Comparison of ENCODE assay signal across 14 mouse cellular contexts in the genomic region with DNA sequence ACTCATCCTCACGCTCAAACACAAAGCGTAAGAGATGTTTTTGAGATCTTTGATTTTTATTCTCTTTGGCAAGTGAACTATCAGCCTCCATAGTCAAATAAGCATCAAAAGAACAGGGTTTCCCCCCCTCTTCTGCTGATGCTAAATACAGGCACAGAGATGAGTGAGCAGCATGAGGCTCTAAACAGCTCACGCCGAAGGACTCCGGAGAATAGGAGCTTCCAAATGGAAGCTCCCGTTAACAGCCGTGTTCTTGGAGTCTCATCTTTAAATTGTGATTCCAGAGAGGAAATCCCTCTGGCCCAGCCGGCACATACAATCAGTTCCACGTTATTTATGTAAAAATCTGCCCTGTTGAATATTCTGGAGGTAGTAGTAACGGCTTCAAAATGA.
"Had no signal": no experiment of that assay in that cellular context is flagged by ENCODE, and none has a peak within 500 bp of the region (broad histone marks: within the 10 kb centered on the region; RNA-seq: fewer than 3 reads in every experiment).

No protein-coding gene starts in this region.

- ATAC-seq: intestine, postnatal 0 days; lung, postnatal 0 days had no signal

- H3K4me3 ChIP-seq: liver, embryonic 15.5 days; stomach, embryonic 15.5 days had no signal

- H3K27me3 ChIP-seq: liver, embryonic 15.5 days; stomach, embryonic 15.5 days had no signal

- H3K27ac ChIP-seq: kidney, postnatal 0 days; liver, embryonic 15.5 days; stomach, embryonic 15.5 days had no signal

- H3K4me2 ChIP-seq: liver, embryonic 11.5 days; liver, embryonic 15.5 days had no signal

- H3K9ac ChIP-seq: liver, embryonic 15.5 days; stomach, embryonic 15.5 days had no signal

- H3K36me3 ChIP-seq: liver, embryonic 15.5 days; stomach, embryonic 15.5 days had no signal

- DNase-seq: kidney, adult 9 months; kidney, postnatal 36 days; layer of hippocampus, adult 9-11 months; layer of hippocampus, postnatal 36 days; lung, adult 2 months; lung, postnatal 36 days; right cerebral cortex, postnatal 14 days; thymus, postnatal 14 days had no signal

- H3K4me1 ChIP-seq: liver, embryonic 15.5 days had no signal

- H3K9me3 ChIP-seq: liver, embryonic 15.5 days; stomach, embryonic 15.5 days had no signal
